Mouse (Mus musculus): ENCODE data around the gene Gm49321.

- no peak; the same call in none of the 2 replicates for TF ChIP-seq CTCF (conservative IDR thresholded peaks at IDR 0.05; ENCODE audit: low read length)
- no peak for TF ChIP-seq NANOG (IDR thresholded peaks at IDR 0.05; ENCODE audit: borderline replicate concordance, low read length)
Measured at GRCm38 (mm10) chr12:74014739-74015270, 77.4 kb downstream of the Gm49321 start.

All from E14TG2a.4 (cell line).